Mouse (Mus musculus) ES-Bruce4 (cell line): ENCODE measurements around the gene Hyal1.

ENCODE experiments used
- CTCF ChIP-seq: IDR thresholded peaks from one replicate; pipeline ENCODE4 v1.8.1; 2011; ENCODE audit warnings: low read depth, low read length
- EP300 ChIP-seq: IDR thresholded peaks from 2 replicates; pipeline ENCODE4 v1.6.1; 2011; ENCODE audit warnings: low read depth, low read length; ENCODE audit not compliant: insufficient read depth
- POLR2A ChIP-seq: IDR thresholded peaks from one replicate; pipeline ENCODE4 v1.8.1; 2011; ENCODE audit warnings: low read length; ENCODE audit not compliant: insufficient read depth

DNA sequence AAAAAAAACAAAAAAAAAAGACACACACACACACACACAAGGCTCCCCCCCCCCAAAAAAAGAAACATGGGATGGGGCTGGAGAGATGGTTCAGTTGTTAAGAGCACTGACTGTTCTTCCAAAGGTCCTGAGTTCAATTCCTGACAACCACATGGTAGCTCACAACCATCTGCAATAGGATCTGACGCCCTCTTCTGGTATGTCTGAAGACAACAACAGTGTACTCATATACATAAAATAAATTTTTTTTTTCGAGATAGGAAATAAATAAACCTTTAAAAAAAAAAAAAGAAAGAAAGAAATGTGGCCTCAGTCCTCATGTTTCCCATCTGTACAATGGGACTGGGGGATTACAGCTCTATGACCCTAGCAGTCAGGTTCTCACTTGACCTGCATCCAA is 40.7 kb downstream of the Hyal1 start:
- TF ChIP-seq CTCF = no peak
- TF ChIP-seq POLR2A = no peak
- no peak for TF ChIP-seq EP300
